Mouse (Mus musculus): ENCODE measurements around the gene Tchhl1. TPM values are rescaled to one million over a fixed set of nuclear protein-coding genes. Genes with fewer than 3 reads are reported as not detected.

Tchhl1 gene
- polyA plus RNA-seq, 1 experiment from 2014 or later = not detected

- no peak overlapping the region for H3K4me3 ChIP-seq
- no peaks in the 10 kb centered on the region for H3K27me3 ChIP-seq
- H3K4me1 ChIP-seq = no peaks in the 10 kb centered on the region
- no peak overlapping the region for H3K27ac ChIP-seq
- H3K9me3 ChIP-seq (replicated peaks) = no peaks in the 10 kb centered on the region
- H3K9ac ChIP-seq = no peak overlapping the region
- 69% methylated on average over 5 of the region's 5 CpGs for WGBS
- no peaks in the 10 kb centered on the region for H3K36me3 ChIP-seq (ENCODE audit: poor library complexity, severe bottlenecking)
- H3K4me2 ChIP-seq = no peak overlapping the region
- ATAC-seq = no peak
Observed at GRCm38 (mm10) chr3:93506881-93507325, 38.3 kb downstream of the Tchhl1 start.

DNA sequence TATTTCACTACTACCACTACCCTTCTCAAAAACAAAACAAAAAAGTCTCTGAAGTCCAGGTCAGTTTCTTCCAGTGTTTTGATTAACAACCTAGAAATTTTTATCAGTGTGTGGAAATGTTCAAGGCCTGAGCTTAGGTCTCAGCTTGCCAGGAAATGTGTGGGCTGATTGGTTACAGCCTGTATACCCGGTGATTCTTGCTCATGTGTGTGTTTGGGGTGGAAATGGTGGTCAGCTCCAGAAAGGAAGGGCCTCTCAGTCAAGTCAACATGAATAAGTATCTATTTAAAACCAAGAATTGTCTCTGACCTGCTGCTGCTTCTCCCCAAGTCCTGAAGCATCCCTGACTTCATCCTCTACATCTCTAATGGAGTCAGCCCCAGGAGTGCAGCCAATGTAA, 40.7 kb downstream of the Tchhl1 start:
- no peak overlapping the region for H3K4me3 ChIP-seq
- H3K4me1 ChIP-seq = no peaks in the 10 kb centered on the region
- H3K9me3 ChIP-seq (replicated peaks) = no peaks in the 10 kb centered on the region
- no peak for ATAC-seq
- H3K9ac ChIP-seq = no peak overlapping the region
- WGBS = 93% methylated on average over 1 of the region's 1 CpGs
- no peaks in the 10 kb centered on the region for H3K27me3 ChIP-seq
- no peak overlapping the region for H3K4me2 ChIP-seq
- H3K36me3 ChIP-seq (ENCODE audit: poor library complexity, severe bottlenecking) = no peaks in the 10 kb centered on the region
- H3K27ac ChIP-seq = no peak overlapping the region

GRCm38 (mm10) chr3:93511036-93511435, 42.5 kb downstream of the Tchhl1 start:
- 90% methylated on average over 1 of the region's 1 CpGs for WGBS
- no peak overlapping the region for H3K4me2 ChIP-seq
- H3K4me1 ChIP-seq = no peaks in the 10 kb centered on the region
- H3K4me3 ChIP-seq = no peak overlapping the region
- no peak overlapping the region for H3K9ac ChIP-seq
- H3K27me3 ChIP-seq = no peaks in the 10 kb centered on the region
- H3K27ac ChIP-seq = no peak overlapping the region
- no peaks in the 10 kb centered on the region for H3K36me3 ChIP-seq (ENCODE audit: poor library complexity, severe bottlenecking)
- no peaks in the 10 kb centered on the region for H3K9me3 ChIP-seq (replicated peaks)
- ATAC-seq = no peak

- H3K9me3 ChIP-seq (replicated peaks) = no peaks in the 10 kb centered on the region
- H3K27ac ChIP-seq = no peak overlapping the region
- H3K27me3 ChIP-seq = no peaks in the 10 kb centered on the region
- H3K9ac ChIP-seq = no peak overlapping the region
- H3K4me1 ChIP-seq = no peaks in the 10 kb centered on the region
- H3K4me3 ChIP-seq = no peak overlapping the region
- H3K4me2 ChIP-seq = no peak overlapping the region
- 98% methylated on average over 1 of the region's 1 CpGs for WGBS
- no peaks in the 10 kb centered on the region for H3K36me3 ChIP-seq (ENCODE audit: poor library complexity, severe bottlenecking)
- ATAC-seq = no peak
Observed at GRCm38 (mm10) chr3:93511801-93512200, 43.2 kb downstream of the Tchhl1 start.

DNA sequence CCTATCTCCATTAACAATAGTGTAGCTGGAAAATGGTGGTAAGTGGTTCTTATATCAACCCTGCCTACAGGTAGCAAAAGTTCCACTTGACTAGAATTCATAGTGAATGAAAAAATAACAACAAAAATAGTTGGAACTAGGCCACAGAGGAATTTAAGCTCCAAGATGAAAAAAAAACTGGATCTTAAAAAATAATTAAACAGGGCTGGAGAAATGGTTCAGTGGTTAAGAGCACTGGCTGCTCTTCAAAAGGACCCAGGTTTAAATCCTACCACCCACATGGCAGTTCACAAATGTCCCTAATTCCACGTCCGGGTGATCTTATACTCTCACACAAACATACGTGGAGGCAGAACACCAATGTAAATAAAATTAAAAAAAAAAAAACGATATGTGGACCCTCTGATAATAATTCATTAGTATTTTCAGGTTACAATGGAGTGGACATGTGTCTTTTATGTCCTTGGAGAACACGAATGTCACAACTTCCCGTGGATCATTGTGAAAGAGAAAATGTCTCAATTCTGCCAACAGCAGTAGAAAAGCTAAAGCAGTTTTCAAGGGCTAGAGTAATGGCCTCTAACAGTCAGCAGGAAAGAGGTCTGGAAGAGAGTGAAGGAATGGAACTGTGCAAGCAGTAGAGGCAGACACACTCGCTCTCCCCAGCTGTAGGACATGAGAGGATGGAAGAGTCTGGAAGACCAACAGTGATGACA, 44.0 kb downstream of the Tchhl1 start:
- Histone ChIP-seq H3K27me3 (no peaks in the 10 kb centered on the region), H3K4me1 (no peaks in the 10 kb centered on the region), H3K4me3 (no peak overlapping the region), H3K9me3 (replicated peaks) (no peaks in the 10 kb centered on the region), H3K9ac (no peak overlapping the region), H3K4me2 (no peak overlapping the region), H3K27ac (no peak overlapping the region), H3K36me3 (ENCODE audit: poor library complexity, severe bottlenecking) (no peaks in the 10 kb centered on the region)
- WGBS = 79% methylated on average over 7 of the region's 7 CpGs
- ATAC-seq = no peak

DNA sequence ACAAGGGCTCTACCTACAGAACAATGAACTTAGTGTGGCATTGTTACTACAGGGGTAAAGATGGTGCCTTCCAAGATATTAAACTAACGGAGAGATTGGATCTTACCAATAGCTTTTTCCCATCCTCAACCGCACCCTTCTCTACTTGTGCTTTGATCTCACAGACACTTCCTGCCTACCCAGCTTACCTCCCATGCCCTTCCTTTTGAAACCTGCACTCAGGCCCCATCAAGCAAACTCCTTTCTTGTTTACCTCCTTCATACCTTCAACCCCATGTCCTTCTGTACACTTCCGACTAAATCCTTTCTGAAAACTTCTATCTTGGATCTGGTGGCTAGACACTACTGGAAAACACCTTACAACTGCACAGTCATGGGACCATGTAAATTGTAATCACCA, 46.1 kb downstream of the Tchhl1 start:
- Histone ChIP-seq H3K4me1 (no peaks in the 10 kb centered on the region), H3K9ac (no peak overlapping the region), H3K9me3 (replicated peaks) (no peaks in the 10 kb centered on the region), H3K27me3 (no peaks in the 10 kb centered on the region), H3K36me3 (ENCODE audit: poor library complexity, severe bottlenecking) (no peaks in the 10 kb centered on the region), H3K4me3 (no peak overlapping the region), H3K27ac (no peak overlapping the region), H3K4me2 (no peak overlapping the region)
- WGBS = 97% methylated on average over 3 of the region's 3 CpGs
- ATAC-seq = no peak

DNA sequence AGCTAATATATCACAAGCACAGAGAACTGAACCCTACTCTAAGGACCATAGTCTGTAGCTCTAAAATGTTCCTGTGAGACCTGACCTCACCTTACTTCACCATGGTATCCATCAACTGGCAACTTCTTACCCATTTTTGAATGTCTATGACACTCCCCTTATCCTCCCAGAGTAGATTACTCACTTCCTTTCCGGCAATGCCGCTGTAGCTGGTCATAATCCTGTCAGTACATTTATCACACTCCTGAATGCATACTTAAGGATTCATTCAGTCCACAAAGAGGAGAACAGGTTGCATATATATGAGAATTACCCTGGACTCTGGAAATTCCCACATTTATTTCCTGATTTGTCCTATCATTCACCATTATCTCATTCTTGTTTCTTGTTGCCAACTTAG, 48.8 kb downstream of the Tchhl1 start:
- Histone ChIP-seq H3K27me3 (no peaks in the 10 kb centered on the region), H3K9me3 (replicated peaks) (no peaks in the 10 kb centered on the region), H3K36me3 (ENCODE audit: poor library complexity, severe bottlenecking) (no peaks in the 10 kb centered on the region), H3K4me2 (no peak overlapping the region), H3K27ac (no peak overlapping the region), H3K9ac (no peak overlapping the region), H3K4me3 (no peak overlapping the region), H3K4me1 (peaks cover 11% of the 10 kb centered on the region; the same call in 1 of the 2 replicates)
- no peak for ATAC-seq
- WGBS = 98% methylated on average over 2 of the region's 2 CpGs

DNA sequence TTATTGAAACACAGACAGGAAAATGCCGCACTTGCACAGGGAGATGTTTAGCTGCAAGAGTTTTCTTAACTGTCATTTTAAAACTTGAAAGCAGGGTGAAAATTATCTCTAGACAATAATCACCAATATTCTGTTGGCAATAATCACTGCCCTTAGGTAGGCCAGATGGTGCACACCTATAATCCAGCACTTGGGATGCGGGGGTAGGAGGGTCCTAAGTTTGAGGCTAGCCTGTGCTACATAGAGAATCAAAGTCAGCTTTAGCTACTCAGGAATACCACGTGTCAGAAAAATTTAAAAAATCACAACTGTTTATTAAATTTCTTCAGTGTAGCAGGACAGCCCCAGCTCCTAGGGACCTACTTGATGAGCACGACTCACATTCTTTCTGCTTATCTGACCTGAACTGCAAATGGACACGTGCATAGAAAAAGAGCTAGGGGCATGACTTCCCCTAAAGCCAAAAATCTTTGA, 51.3 kb downstream of the Tchhl1 start:
- Histone ChIP-seq H3K36me3 (ENCODE audit: poor library complexity, severe bottlenecking) (no peaks in the 10 kb centered on the region), H3K4me1 (peaks cover 11% of the 10 kb centered on the region; the same call in 1 of the 2 replicates), H3K9me3 (replicated peaks) (no peaks in the 10 kb centered on the region), H3K9ac (no peak overlapping the region; the same call in 1 of the 2 replicates), H3K4me3 (no peak overlapping the region), H3K4me2 (peak overlapping the region; percentile 80), H3K27ac (no peak overlapping the region), H3K27me3 (no peaks in the 10 kb centered on the region)
- WGBS = 59% methylated on average over 5 of the region's 5 CpGs
- peak; percentile 19; the same call in 1 of the 2 replicates for ATAC-seq

DNA sequence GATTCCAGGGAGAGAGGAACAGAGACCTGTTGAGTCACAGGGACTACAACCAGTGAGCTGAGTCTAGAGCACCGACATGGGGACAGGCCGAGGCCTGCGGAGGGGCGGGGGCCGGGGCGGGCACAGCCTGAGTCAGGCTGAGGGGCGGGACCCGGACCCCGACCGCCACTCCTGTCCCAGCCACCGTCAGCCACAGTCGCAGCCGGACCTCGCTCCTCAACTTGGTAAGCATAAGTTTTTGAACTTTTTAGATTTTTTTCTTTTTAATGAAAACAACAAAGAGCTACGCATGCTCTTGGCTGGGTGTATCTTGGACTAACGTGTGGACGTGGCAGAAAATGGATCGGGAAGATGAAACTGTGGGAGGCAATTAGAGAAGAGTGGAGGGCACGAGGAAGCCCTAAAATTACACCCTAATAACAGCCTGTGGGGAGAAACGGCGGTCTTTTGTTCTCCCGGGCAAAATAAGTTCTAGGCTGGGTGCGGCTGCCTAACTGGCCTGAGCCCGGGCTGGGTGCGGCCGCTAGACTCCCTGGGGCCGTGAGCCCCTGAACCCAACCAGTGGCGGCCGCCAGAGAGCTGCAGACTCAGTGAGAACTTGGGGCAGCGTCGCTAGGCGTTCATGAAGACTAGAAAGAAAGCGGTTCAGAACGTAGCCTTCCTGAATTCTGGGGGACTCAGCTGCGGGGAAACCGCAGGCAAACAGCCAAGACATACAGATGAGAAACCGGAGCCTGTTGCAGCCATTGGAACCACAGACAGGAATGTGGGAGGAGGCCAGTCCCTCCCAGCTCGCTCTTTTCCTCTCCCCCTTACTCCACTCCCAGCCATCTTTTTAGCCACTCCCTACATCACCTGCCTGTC, 52.0 kb downstream of the Tchhl1 start, which contains the start of gene S100a11:
Gene S100a11, plus strand, starts transcription at position 159 of the 864 bp plus-strand sequence.
- H3K36me3 ChIP-seq (ENCODE audit: poor library complexity, severe bottlenecking) = no peaks in the 10 kb centered on the region
- H3K9ac ChIP-seq = peak within 1 kb of the TSS; percentile 66
- peaks cover 11% of the 10 kb centered on the region; the same call in 1 of the 2 replicates for H3K4me1 ChIP-seq
- WGBS = under 1% methylated on average over 38 of the region's 38 CpGs
- no peaks in the 10 kb centered on the region for H3K27me3 ChIP-seq
- ATAC-seq = peak; percentile 91
- peak within 1 kb of the TSS; percentile 80 for H3K4me2 ChIP-seq
- no peak within 1 kb of the TSS for H3K27ac ChIP-seq
- no peaks in the 10 kb centered on the region for H3K9me3 ChIP-seq (replicated peaks)
- H3K4me3 ChIP-seq = peak within 1 kb of the TSS; percentile 44

Small RNAs within 50 kb of the gene (microRNA-seq; reads per million reads assigned to microRNA genes)
- gene Gm22752 = not detected

Other genes starting within 250 kb of the Tchhl1 start
- gene Flg, start 195.2 kb upstream of the Tchhl1 start, polyA plus RNA-seq (2015; fragmentation: Nextera tagmentation; extraction: Ambion mirVana) = not detected in 2 replicates
- gene Hrnr, start 149.0 kb upstream of the Tchhl1 start, polyA plus RNA-seq (2015; fragmentation: Nextera tagmentation; extraction: Ambion mirVana) = not detected in 2 replicates
- not detected in 2 replicates for gene Rptn, start 75.1 kb upstream of the Tchhl1 start, polyA plus RNA-seq (2015; fragmentation: Nextera tagmentation; extraction: Ambion mirVana)
- 0.37 and 0.53 TPM in 2 replicates for gene Tchh, start 26.4 kb upstream of the Tchhl1 start, polyA plus RNA-seq (2015; fragmentation: Nextera tagmentation; extraction: Ambion mirVana)
- gene S100a11, start 51.7 kb downstream of the Tchhl1 start, polyA plus RNA-seq (2015; fragmentation: Nextera tagmentation; extraction: Ambion mirVana) = 117 and 133 TPM in 2 replicates
- 69.1 and 89.9 TPM in 2 replicates for gene S100a10, start 86.3 kb downstream of the Tchhl1 start, polyA plus RNA-seq (2015; fragmentation: Nextera tagmentation; extraction: Ambion mirVana)
- not detected in 2 replicates for gene Tdpoz2, start 183.9 kb downstream of the Tchhl1 start, polyA plus RNA-seq (2015; fragmentation: Nextera tagmentation; extraction: Ambion mirVana)
- not detected in 2 replicates for gene Tdpoz1, start 207.6 kb downstream of the Tchhl1 start, polyA plus RNA-seq (2015; fragmentation: Nextera tagmentation; extraction: Ambion mirVana)
- gene Gm37596, start 224.3 kb downstream of the Tchhl1 start, polyA plus RNA-seq (2015; fragmentation: Nextera tagmentation; extraction: Ambion mirVana) = not detected in 2 replicates

Measured in forebrain, embryonic 13.5 days (tissue).